Mouse (Mus musculus): ENCODE measurements around the gene Serpinb3a. TPM values are rescaled to one million over a fixed set of nuclear protein-coding genes. Genes with fewer than 3 reads are reported as not detected.
"Not testable (repeated sequence)": the region's sequence is repeated elsewhere in the genome, so short reads cannot be mapped to it uniquely, and the experiment has no call there.

Serpinb3a gene
- not detected for total RNA-seq (2022)

DNA sequence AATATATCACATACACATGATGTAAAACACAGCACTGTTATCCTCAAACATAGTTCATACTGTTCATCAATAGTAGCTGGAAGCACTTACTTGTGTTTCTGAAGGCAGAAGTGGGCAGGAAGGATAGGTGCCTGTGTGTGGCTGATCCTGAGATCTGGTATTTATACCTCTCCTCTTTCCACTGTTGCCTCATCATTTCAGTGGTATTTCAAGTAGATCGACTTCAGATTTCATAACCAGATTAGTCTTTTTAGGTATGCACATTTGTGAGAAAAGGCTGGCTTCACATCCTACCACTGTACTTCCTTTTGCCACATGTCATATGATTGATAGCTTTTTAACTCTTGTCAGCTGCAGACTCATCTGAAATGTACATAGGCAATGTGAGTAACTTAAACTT lies at the start of gene Serpinb3a:
Gene Serpinb3a, minus strand, starts transcription at position 101 of the 400 bp plus-strand sequence.
- DNase-seq (ENCODE audit: low spot score in 2 of 2): no peak

DNA sequence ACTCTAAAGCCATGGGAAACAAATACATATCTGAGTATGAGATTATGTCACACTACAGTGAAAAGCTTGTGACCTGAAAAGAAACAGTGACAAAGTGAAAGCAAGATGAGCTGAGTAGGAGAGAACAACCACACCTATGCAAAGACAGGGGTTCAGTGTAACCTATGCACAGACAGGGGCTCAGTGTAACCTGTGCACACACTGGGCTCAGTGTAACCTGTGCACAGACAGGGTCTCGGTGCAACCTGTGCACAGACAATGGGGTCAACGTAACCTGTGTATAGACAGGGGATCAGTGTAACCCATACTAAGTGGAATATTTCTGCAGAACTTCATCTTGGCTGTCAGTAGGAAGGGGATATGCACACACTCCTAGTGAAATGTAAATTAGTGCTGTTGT lies 46.3 kb upstream of the Serpinb3a start:
- DNase-seq (ENCODE audit: low spot score in 2 of 2): no peak

DNA sequence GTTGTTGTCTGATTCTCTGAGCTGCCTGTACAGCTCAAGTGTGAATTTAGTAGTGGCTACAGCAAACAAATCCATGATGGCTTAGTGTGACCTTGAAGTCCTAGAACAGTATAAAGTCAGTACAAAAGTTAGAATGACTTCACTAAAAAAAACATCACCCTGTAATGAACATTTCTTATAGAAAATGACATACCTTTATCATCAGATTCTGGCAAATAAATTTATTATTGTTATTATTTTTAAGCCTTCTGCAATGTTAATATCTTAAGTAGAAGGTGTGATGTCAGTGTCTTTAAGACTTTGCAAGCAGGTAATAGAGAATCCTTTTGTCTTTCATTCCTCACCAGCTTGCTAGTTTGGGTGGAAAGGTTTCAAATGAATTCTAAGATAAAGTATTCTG lies 31.3 kb upstream of the Serpinb3a start, which contains the start of gene Serpinb3d:
Gene Serpinb3d, minus strand, starts transcription at position 101 of the 400 bp plus-strand sequence.
- no peak for DNase-seq (ENCODE audit: low spot score in 2 of 2)

DNA sequence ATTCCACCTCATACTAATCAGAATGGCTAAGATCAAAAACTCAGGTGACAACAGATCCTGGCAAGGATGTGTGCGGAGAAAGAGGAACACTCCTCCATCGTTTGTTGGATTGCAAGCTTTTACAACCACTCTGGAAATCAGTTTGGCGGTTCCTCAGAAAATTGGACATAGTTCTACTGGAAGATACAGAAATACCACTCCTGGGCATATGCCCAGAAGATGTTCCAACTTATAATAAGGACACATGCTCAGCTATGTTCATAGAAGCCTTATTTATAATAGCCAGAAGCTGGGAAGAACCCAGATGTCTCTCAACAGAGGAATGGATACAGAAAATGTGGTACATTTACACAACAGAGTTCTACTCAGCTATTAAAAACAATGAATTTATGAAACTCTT lies 17.9 kb downstream of the Serpinb3a start:
- DNase-seq (ENCODE audit: low spot score in 2 of 2): not testable (repeated sequence)

DNA sequence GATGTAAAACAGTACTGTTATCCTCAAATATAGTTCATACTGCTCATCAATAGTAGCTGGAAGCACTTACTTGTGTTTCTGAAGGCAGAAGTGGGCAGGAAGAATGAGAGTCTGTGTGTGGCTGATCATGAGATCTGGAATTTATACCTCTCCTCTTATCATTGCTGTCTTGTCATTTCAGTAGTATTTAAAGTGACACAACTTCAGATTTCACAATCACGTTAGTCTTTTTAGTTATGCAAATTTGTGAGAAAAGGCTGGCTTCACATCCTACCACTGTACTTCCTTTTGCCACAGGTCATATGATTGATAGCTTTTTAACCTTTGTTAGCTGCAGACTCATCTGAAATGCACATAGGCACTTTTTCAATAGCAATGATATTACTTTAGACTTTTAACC lies 26.2 kb downstream of the Serpinb3a start:
- DNase-seq (ENCODE audit: low spot score in 2 of 2): no peak

DNA sequence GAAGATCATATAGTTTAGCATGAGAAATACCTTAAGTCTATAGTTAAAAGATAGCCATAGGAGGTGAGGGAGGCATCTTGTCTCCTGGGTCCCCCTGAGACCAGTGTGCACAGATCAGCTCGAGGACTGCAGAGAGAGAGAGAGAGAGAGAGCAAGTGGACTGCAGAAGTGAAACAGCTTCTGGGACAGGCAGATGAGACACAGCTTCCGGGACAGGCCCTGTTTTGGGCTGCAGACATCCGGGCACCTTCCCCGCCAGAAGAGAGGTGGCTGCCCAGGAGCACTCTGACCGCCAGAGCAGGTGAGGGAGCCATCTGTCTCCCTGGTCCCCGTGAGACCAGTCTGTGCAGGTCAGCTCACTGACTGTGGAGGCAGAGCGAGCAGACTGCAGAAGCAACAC lies 36.9 kb downstream of the Serpinb3a start:
- no peak for DNase-seq (ENCODE audit: low spot score in 2 of 2)

DNA sequence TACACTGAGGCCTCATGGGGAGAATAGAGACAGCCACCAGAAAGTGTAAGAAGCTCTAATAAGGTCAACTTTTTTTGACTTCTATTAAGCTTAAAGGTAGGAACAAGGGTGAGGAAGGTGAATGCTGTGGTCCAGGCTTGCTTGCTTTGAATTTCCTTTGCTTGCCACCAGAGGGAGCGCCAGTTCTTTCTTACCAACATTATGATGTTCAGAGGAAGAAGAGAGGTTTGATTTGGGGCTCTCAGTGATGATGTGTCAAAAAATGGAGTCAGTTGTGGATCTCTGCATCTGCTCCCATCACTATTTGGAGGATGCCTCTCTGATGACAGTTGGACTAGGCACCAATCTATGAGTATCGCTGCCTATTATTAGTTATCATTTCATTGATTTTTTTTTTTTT lies 37.6 kb downstream of the Serpinb3a start:
- DNase-seq (ENCODE audit: low spot score in 2 of 2): peak in 1 of 2 experiments; percentile 18

DNA sequence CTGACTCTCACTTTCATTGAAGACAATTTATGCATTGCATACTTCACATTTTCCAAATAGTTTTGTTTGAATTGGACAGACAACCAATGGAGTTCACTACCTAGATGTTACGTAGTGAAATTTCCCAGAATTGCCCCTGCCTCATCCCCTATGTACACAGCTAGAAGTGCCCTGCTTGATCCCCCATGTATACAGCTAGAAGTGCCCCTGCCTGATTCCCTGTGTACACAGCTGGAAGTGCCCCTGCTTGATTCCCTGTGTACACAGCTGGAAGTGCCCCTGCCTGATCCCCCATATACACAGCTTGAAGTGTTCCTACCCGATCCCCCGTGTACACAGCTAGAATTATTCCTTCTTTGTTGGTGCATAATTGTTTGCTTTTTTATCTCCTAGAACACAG lies 45.8 kb downstream of the Serpinb3a start:
- no peak for DNase-seq (ENCODE audit: low spot score in 2 of 2)

DNA sequence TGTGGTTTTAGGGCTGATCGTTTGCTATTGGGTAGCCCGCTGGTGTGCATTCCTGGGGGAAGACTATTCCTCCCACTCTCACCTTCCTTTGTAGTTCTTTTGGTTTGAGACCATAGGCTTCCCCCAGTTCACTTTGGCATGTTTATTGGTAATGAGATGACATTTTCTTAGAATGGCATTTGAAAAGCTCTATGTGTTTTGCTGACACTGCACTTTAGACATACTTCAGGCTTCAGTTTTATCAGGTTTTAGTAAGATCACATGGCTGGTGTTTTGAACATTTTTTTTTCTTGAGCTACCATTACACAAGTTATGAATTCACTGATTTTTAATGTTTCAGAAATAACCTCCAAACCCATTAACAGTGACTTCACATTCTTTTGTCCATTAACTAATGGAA lies 50.3 kb downstream of the Serpinb3a start:
- no peak for DNase-seq (ENCODE audit: low spot score in 2 of 2)

DNA sequence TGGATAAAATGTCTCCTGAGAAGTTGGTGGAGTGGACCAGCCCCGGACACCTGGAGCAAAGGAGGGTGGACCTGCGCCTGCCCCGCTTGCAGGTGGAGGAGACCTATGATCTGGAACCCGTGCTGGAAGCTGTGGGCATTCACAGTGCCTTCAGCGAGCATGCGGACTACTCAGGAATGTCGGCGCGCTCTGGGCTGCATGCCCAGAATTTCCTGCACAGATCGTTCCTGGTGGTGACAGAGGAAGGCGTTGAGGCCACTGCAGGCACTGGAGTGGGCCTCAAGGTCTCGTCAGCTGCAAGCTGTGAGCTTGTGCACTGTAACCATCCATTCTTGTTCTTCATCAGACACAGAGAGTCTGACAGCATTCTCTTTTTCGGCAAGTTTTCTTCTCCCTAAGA lies 51.7 kb downstream of the Serpinb3a start:
- no peak for DNase-seq (ENCODE audit: low spot score in 2 of 2)

Other genes starting within 250 kb of the Serpinb3a start
- not detected for gene Serpinb5, start 191.1 kb downstream of the Serpinb3a start, total RNA-seq (2022)
- not detected for gene Serpinb12, start 117.9 kb downstream of the Serpinb3a start, total RNA-seq (2022)
- gene Serpinb13, start 71.3 kb downstream of the Serpinb3a start, total RNA-seq (2022): not detected
- gene Serpinb3d, start 31.2 kb upstream of the Serpinb3a start, total RNA-seq (2022): not detected
- gene Serpinb3b, start 226.1 kb upstream of the Serpinb3a start, total RNA-seq (2022): not detected
- gene Serpinb3c, start 226.1 kb upstream of the Serpinb3a start, total RNA-seq (2022): not detected